Mouse (Mus musculus): Measurements from ENCODE around the gene Prr19.

DNA sequence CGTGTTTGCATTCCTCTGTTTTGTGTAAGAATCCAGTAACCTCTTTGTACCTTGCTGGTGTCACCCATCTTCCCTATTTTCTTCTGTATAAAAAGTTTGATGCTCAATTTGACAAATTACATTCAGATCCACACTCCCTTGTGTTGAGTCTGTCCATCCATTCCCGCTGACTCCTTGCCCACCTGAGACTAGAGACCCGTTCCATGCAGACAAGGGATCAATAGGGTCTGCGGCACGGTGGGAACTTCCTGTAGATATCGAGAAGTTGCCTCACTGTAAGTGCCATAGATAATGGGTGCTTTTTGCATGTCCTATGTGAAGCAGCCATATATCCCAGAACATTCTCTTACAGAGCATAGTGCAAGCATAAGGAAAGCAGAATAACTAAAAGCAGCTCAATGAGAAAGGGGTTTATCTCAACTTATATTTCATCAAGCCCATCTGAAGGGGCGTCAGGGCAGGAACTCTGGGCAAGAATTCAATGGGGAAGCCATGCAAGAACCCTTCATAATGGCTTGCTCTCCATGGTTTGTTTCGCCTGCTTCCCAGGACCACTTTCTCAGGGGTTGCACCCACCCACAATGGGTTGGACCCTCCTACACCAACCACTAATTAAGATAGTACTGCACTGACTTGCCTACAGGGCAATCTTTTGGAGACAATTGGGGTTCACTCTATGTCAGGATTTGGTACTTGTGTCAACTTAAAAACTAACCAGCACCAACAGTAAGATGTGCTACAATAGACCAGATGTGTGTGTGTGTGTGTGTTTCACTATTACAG lies 34.8 kb upstream of the Prr19 start:
- TF ChIP-seq CTCF (IDR thresholded peaks at IDR 0.05; ENCODE audit: low read depth), result no peak
- no peak for TF ChIP-seq EP300 (IDR thresholded peaks at IDR 0.05; ENCODE audit: low read depth)
